Mouse (Mus musculus) thymus, adult 2 months (tissue): ENCODE results near the gene Spock1. TPM values are rescaled to one million over a fixed set of nuclear protein-coding genes. Genes with fewer than 3 reads are reported as not detected.

ENCODE experiments used
- DNase-seq: peaks from one replicate; pipeline ENCODE4 v3.0.0; 2021
- H3K27ac ChIP-seq: fragments of 200-500 bp; 2 replicates; pipeline ENCODE4 v1.5.1; 2012; ENCODE audit warnings: low read length, control low read depth; ENCODE audit not compliant: control insufficient read depth, insufficient read depth
- H3K27me3 ChIP-seq: fragments of 200-500 bp; 2 replicates; pipeline ENCODE4 v1.6.1; 2012; ENCODE audit warnings: mild to moderate bottlenecking, low read length, moderate library complexity, mixed read lengths; ENCODE audit not compliant: control insufficient read depth, insufficient read depth
- H3K36me3 ChIP-seq: fragments of 200-500 bp; 2 replicates; pipeline ENCODE4 v1.6.1; 2012; ENCODE audit warnings: mild to moderate bottlenecking, low read length, moderate library complexity; ENCODE audit not compliant: control insufficient read depth, insufficient read depth
- H3K4me1 ChIP-seq: fragments of 200-500 bp; replicated peaks from 2 replicates; pipeline ENCODE4 v1.6.1; 2012; ENCODE audit warnings: low read length; ENCODE audit not compliant: control insufficient read depth, insufficient read depth
- H3K4me3 ChIP-seq: fragments of 200-500 bp; 2 replicates; pipeline ENCODE4 v1.5.1; 2012; ENCODE audit warnings: mild to moderate bottlenecking, low read length, control low read depth, moderate library complexity; ENCODE audit not compliant: control insufficient read depth, insufficient read depth
- CTCF ChIP-seq: fragments of 200-500 bp; IDR thresholded peaks from 2 replicates; pipeline ENCODE4 v1.5.1; 2012; ENCODE audit warnings: mild to moderate bottlenecking, control low read depth, low read length, moderate library complexity, borderline replicate concordance; ENCODE audit not compliant: control insufficient read depth, poor library complexity, insufficient read depth; ENCODE audit errors: extremely low read depth
- POLR2A ChIP-seq: fragments of 200-500 bp; IDR thresholded peaks from 2 replicates; pipeline ENCODE4 v1.6.1; 2012; ENCODE audit warnings: mild to moderate bottlenecking, low read length, control low read depth, moderate library complexity; ENCODE audit not compliant: control insufficient read depth, poor library complexity, insufficient read depth; ENCODE audit errors: extremely low read depth
- WGBS: fragments of 180-500 bp; shearing (Covaris S2); methylation state at CpG from one replicate; pipeline ENCODE4 v1.1.7; 2018; 5-methylcytosine and 5-hydroxymethylcytosine counted together
- polyA plus RNA-seq: library from polyadenylated mRNA; depleted of rRNA; stranded (reverse); fragments of >200 nt; gene quantifications from 2 replicates; pipeline ENCODE4 v1.2.3, GENCODE M21; 2012

The Spock1 gene
- polyA plus RNA-seq, 1 experiment: 0.93 TPM

- H3K36me3 ChIP-seq: no peaks in the 10 kb centered on the region
- no peaks in the 10 kb centered on the region for H3K4me1 ChIP-seq
- 91% methylated on average over 4 of the region's 4 CpGs for WGBS
- H3K4me3 ChIP-seq: no peak overlapping the region
- H3K27ac ChIP-seq: no peak overlapping the region
- no peaks in the 10 kb centered on the region for H3K27me3 ChIP-seq
- no peak for TF ChIP-seq POLR2A
- no peak for TF ChIP-seq CTCF
- no peak for DNase-seq
Measured at GRCm38 (mm10) chr13:57651236-57651635, 256.9 kb downstream of the Spock1 start.

- no peaks in the 10 kb centered on the region for H3K4me1 ChIP-seq
- 89% methylated on average over 2 of the region's 2 CpGs for WGBS
Measured at GRCm38 (mm10) chr13:57648784-57649183, 259.3 kb downstream of the Spock1 start.

GRCm38 (mm10) chr13:57647456-57647855, 260.7 kb downstream of the Spock1 start:
- WGBS: 77% methylated on average over 4 of the region's 4 CpGs
- H3K27ac ChIP-seq: no peak overlapping the region
- no peak for DNase-seq

More at GRCm38 (mm10) chr13:57648784-57649183, 259.3 kb downstream of the Spock1 start:
- no peaks in the 10 kb centered on the region for H3K27me3 ChIP-seq
- H3K36me3 ChIP-seq: no peaks in the 10 kb centered on the region
- no peak for TF ChIP-seq CTCF
- no peak overlapping the region for H3K4me3 ChIP-seq
- no peak overlapping the region for H3K27ac ChIP-seq
- no peak for DNase-seq

DNA sequence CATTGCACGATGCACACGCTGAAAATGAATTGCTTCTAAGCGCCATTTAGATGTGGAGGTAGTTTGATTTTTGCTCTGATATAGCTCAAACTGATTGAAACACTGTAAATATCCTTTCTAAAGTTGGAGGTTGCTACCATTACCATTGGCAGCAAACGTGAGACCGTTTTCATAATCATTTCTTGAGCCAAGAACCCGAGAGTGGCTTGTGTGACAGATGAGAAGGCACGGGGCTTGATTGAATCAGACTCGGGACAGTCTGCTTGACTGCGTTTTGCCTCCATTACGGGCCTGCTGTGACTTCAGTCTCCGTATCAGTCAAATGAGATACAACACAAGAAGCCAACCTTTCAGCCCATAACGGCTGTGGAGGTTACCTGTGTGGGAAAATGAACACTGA, 265.1 kb downstream of the Spock1 start:
- WGBS: 86% methylated on average over 12 of the region's 12 CpGs
- DNase-seq: no peak
- H3K27ac ChIP-seq: no peak overlapping the region
- no peak for TF ChIP-seq CTCF
- no peak for TF ChIP-seq POLR2A
- no peaks in the 10 kb centered on the region for H3K36me3 ChIP-seq
- H3K4me3 ChIP-seq: no peak overlapping the region
- no peaks in the 10 kb centered on the region for H3K4me1 ChIP-seq
- no peaks in the 10 kb centered on the region for H3K27me3 ChIP-seq

More at GRCm38 (mm10) chr13:57647456-57647855, 260.7 kb downstream of the Spock1 start:
- Histone ChIP-seq H3K4me3 (no peak overlapping the region), H3K36me3 (no peaks in the 10 kb centered on the region), H3K27me3 (no peaks in the 10 kb centered on the region), H3K4me1 (no peaks in the 10 kb centered on the region)
- TF ChIP-seq CTCF (no peak), POLR2A (no peak)

GRCm38 (mm10) chr13:57641649-57642048, 266.5 kb downstream of the Spock1 start:
- no peak overlapping the region for H3K27ac ChIP-seq
- no peaks in the 10 kb centered on the region for H3K4me1 ChIP-seq
- H3K4me3 ChIP-seq: no peak overlapping the region
- 90% methylated on average over 4 of the region's 4 CpGs for WGBS
- TF ChIP-seq POLR2A (no peak), CTCF (no peak)
- DNase-seq: no peak
- no peaks in the 10 kb centered on the region for H3K27me3 ChIP-seq
- H3K36me3 ChIP-seq: no peaks in the 10 kb centered on the region

GRCm38 (mm10) chr13:57640968-57641367, 267.2 kb downstream of the Spock1 start:
- 91% methylated on average over 2 of the region's 2 CpGs for WGBS
- TF ChIP-seq CTCF (no peak), POLR2A (no peak)
- Histone ChIP-seq H3K27ac (no peak overlapping the region), H3K36me3 (no peaks in the 10 kb centered on the region), H3K4me1 (no peaks in the 10 kb centered on the region), H3K4me3 (no peak overlapping the region), H3K27me3 (no peaks in the 10 kb centered on the region)
- DNase-seq: no peak

- H3K27ac ChIP-seq: no peak overlapping the region
- 84% methylated on average over 5 of the region's 5 CpGs for WGBS
- H3K4me1 ChIP-seq: no peaks in the 10 kb centered on the region
- no peak overlapping the region for H3K4me3 ChIP-seq
- TF ChIP-seq POLR2A (no peak), CTCF (no peak)
- no peaks in the 10 kb centered on the region for H3K27me3 ChIP-seq
- DNase-seq: no peak
- H3K36me3 ChIP-seq: no peaks in the 10 kb centered on the region
Measured at GRCm38 (mm10) chr13:57638820-57639219, 269.3 kb downstream of the Spock1 start.
